Mouse (Mus musculus) olfactory bulb, adult 2 months (tissue): Measurements from ENCODE around the gene Irgm2. TPM values are rescaled to one million over a fixed set of nuclear protein-coding genes. Genes with fewer than 3 reads are reported as not detected.
"Not testable (repeated sequence)": the region's sequence is repeated elsewhere in the genome, so short reads cannot be mapped to it uniquely, and the experiment has no call there.

Source experiments
- H3K27ac ChIP-seq: fragments of 200-500 bp; 2 replicates; pipeline ENCODE4 v1.5.1; 2012; ENCODE audit warnings: low read depth, low read length; ENCODE audit not compliant: insufficient read depth
- H3K4me1 ChIP-seq: fragments of 200-500 bp; 2 replicates; pipeline ENCODE4 v1.6.1; 2012; ENCODE audit warnings: low read length; ENCODE audit not compliant: control insufficient read depth, insufficient read depth
- H3K4me3 ChIP-seq: fragments of 200-500 bp; 2 replicates; pipeline ENCODE4 v1.5.1; 2012; ENCODE audit warnings: mild to moderate bottlenecking, low read depth, low read length, moderate library complexity; ENCODE audit not compliant: insufficient read depth
- CTCF ChIP-seq: fragments of 200-500 bp; IDR thresholded peaks from 2 replicates; pipeline ENCODE4 v1.5.1; 2012; ENCODE audit warnings: low read depth, mild to moderate bottlenecking, low read length, moderate library complexity; ENCODE audit not compliant: insufficient read depth
- POLR2A ChIP-seq: fragments of 200-500 bp; IDR thresholded peaks from 2 replicates; pipeline ENCODE4 v1.6.1; 2012; ENCODE audit warnings: mild to moderate bottlenecking, low read depth, low read length, moderate library complexity; ENCODE audit not compliant: insufficient read depth
- WGBS: fragments of 180-500 bp; shearing (Covaris S2); methylation state at CpG from one replicate; pipeline ENCODE4 v1.1.7; 2018; 5-methylcytosine and 5-hydroxymethylcytosine counted together
- polyA plus RNA-seq: library from polyadenylated mRNA; stranded (reverse); fragments of >200 nt; gene quantifications from 2 replicates; pipeline ENCODE4 v1.2.4, GENCODE M21; 2012; ENCODE audit warnings: low replicate concordance; ENCODE audit not compliant: missing spikeins, insufficient read depth, insufficient read length

The Irgm2 gene
- polyA plus RNA-seq, 1 experiment, result not detected

DNA sequence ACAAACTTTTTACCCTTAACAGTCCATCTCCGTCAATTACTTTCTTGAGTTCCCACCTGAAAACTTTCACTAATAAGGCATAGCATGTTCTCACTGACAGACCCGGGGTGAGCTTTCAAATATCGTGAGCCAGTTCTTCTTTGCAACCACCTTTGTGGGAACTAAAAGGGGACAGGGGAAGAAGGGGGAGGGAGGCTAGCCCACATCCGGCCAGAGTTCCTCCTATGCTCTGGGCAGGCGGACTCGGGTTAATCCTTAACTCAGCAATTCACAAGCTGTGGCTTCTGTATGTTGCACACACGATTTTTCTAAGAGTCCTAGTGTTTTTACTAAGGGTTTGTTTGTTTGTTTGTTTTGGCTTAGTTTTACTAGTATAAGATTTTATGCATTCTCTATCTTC, 24.9 kb downstream of the Irgm2 start:
- TF ChIP-seq POLR2A (no peak), CTCF (no peak)
- 74% methylated on average over 7 of the region's 7 CpGs for WGBS

DNA sequence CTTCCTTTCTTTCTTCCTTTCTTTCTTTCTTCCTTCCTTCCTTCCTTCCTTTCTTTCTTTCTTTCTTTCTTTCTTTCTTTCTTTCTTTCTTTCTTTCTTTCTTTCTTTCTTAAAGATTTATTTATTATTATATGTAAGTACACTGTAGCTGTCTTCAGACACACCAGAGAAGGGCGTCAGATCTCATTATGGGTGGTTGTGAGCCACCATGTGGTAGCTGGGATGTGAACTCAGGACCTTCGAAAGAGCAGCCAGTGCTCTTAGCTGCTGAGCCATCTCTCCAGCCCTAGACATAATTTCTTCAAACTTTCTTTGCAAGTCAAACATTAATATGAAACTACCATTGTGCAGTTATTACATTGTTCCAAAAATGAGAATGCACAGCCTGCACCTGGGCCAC, 25.5 kb downstream of the Irgm2 start:
- H3K4me1 ChIP-seq, H3K4me3 ChIP-seq, H3K27ac ChIP-seq: not testable (repeated sequence)
- 89% methylated on average over 2 of the region's 2 CpGs for WGBS

More for the DNA sequence above, 24.9 kb downstream of the Irgm2 start:
- no peak overlapping the region for H3K4me3 ChIP-seq
- H3K4me1 ChIP-seq, result no peaks in the 10 kb centered on the region
- H3K27ac ChIP-seq, result no peak overlapping the region

DNA sequence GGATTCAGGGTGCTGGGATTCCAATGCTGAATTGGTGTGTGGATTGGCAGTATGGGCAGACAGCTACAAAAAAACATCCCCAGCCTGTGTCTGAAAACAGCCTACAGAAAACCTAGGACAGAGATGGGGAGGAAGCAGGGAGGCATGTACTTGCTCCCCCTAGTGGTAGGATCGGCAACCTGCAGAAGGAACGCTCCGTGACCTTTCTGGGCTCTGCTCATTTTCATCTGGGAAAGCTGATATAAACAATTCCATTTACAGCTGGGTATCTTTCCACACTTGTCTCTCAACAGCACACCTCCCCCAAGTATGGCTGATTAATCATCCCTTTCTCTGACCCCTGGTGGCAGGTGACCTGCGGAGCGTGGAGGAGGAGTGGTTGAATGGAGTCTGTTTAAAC, 26.2 kb downstream of the Irgm2 start:
- H3K27ac ChIP-seq, result no peak overlapping the region
- no peaks in the 10 kb centered on the region for H3K4me1 ChIP-seq
- TF ChIP-seq POLR2A (no peak), CTCF (peak; percentile 70)
- H3K4me3 ChIP-seq, result no peak overlapping the region
- 15% methylated on average over 5 of the region's 5 CpGs for WGBS

DNA sequence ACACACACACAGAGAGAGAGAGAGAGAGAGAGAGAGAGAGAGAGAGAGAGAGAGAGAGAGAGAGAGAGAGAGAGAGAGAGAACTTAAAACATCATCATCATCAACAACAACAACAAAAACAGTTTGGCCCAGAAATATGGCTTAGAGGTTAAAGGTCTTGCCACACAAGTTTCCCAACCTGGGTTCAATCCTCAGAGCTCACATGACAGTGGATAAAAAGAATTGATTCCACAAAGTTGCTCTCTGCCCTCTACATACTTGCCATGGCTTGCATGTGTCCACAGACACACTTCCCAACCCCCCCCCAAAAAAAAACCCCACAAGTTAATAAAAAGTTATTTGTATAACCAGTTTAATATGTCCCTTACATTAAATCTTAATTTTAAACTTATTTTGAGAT, 27.0 kb downstream of the Irgm2 start:
- H3K27ac ChIP-seq, result no peak overlapping the region
- no peak for TF ChIP-seq POLR2A
- no peak overlapping the region for H3K4me3 ChIP-seq
- no peaks in the 10 kb centered on the region for H3K4me1 ChIP-seq

DNA sequence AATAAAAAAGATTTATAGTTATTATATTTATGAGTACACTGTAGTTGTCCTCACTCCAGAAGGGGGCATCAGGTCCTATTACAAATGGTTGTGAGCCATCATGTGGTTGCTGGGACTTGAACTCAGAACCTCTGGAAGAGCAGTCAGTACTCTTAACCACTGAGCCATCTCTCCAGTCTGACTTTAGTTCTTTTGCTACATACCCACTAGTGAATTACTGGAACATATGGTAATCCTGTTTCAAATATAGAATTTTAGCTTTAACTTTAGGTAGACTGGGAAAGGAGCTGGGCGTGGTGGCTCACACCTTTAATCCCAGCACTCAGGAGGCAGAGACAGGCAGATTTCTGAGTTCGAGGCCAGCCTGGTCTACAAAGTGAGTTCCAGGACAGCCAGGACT, 28.6 kb downstream of the Irgm2 start:
- not testable (repeated sequence) for H3K27ac ChIP-seq, H3K4me1 ChIP-seq, H3K4me3 ChIP-seq
- 93% methylated on average over 2 of the region's 2 CpGs for WGBS

DNA sequence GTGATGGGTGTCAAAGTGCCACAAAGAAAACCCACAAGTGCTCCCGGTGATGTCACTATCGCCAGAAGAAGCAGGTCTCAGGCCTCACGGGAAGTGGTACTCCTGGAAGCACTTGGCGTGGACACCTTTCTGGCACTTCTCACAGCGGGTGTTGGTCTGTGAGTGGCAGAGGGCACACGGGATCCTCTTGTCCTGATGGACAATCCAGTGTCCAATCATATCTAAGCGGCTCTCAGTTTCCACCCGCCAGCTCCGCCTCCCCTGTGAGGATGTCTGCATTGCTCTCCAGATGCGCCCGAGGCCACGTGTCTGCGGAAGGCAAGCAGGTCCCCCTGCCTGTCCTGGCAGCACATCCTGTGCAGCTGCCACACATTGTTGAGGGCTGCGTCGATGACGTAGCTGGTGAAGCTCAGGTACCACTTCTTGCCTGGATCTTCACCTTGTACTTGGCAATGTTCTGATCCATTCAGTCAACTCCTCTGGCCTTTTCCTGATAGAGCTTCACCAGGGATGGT, 31.0 kb downstream of the Irgm2 start:
- TF ChIP-seq CTCF (no peak), POLR2A (no peak)
- 71% methylated on average over 16 of the region's 16 CpGs for WGBS
- H3K4me1 ChIP-seq, result no peaks in the 10 kb centered on the region
- no peak overlapping the region for H3K27ac ChIP-seq
- no peak overlapping the region for H3K4me3 ChIP-seq

DNA sequence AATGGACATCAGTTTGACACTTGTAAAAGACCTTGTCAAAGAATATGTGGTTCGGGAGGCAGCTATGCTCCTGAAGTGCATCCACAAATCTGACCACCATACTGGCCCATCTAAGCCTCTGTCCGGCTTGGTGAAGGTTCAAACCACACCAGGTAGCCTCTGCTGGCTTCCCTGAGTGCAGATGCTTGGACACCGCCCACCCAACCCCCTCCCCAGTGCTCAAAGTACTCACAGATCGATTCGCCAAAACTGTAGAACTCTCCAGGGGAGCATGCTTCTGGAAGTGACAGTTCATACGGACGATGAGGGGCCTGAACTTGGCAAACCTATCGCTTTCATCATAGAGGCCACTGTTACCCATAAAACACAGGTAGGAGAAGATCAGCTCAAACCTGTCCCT, 31.7 kb downstream of the Irgm2 start:
- no peak overlapping the region for H3K27ac ChIP-seq
- WGBS, result 91% methylated on average over 8 of the region's 8 CpGs
- no peak for TF ChIP-seq POLR2A
- H3K4me3 ChIP-seq, result no peak overlapping the region
- H3K4me1 ChIP-seq, result no peaks in the 10 kb centered on the region

DNA sequence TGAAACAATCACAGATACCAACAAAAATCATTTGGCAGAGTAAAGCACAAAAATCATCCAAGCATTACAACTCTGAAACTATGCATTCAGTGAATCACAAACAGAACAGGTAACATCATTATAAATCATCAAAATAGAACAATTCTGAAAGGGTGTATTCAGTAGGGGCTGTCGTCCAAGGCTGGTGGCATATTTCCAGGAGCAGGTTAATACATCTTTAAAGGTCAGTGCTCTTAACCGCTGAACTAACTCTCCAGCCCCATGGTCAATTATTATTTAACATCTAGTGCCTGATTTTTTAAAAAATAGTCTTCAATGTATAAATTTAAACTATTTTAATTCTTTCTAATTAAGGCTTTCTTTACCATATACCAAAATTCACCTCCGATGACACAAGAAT, 35.1 kb downstream of the Irgm2 start:
- 73% methylated on average over 3 of the region's 3 CpGs for WGBS
- not testable (repeated sequence) for H3K4me3 ChIP-seq, H3K27ac ChIP-seq, H3K4me1 ChIP-seq

DNA sequence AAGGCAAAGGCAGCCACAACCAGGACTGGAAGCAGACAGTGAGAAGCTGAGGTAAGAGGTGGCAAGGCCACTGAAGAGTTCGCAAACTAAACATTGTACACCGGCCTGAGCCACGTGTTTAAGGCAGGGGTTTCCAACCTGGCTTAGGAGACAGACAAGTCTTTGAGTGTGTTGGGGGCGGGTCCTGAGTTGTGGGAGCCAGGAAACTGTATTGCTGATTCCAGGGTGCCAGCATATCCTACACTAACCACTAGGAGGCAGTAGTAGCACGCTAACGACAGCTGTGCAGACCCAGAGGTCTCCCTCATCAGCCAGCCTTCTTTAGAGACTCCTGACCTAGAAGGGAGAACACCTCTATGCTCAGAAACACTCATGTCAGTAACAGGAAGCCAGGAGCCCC, 35.7 kb downstream of the Irgm2 start:
- TF ChIP-seq POLR2A (no peak), CTCF (no peak)
- H3K4me1 ChIP-seq, result peaks cover 6% of the 10 kb centered on the region
- no peak overlapping the region for H3K4me3 ChIP-seq
- no peak overlapping the region for H3K27ac ChIP-seq
- 24% methylated on average over 6 of the region's 6 CpGs for WGBS

DNA sequence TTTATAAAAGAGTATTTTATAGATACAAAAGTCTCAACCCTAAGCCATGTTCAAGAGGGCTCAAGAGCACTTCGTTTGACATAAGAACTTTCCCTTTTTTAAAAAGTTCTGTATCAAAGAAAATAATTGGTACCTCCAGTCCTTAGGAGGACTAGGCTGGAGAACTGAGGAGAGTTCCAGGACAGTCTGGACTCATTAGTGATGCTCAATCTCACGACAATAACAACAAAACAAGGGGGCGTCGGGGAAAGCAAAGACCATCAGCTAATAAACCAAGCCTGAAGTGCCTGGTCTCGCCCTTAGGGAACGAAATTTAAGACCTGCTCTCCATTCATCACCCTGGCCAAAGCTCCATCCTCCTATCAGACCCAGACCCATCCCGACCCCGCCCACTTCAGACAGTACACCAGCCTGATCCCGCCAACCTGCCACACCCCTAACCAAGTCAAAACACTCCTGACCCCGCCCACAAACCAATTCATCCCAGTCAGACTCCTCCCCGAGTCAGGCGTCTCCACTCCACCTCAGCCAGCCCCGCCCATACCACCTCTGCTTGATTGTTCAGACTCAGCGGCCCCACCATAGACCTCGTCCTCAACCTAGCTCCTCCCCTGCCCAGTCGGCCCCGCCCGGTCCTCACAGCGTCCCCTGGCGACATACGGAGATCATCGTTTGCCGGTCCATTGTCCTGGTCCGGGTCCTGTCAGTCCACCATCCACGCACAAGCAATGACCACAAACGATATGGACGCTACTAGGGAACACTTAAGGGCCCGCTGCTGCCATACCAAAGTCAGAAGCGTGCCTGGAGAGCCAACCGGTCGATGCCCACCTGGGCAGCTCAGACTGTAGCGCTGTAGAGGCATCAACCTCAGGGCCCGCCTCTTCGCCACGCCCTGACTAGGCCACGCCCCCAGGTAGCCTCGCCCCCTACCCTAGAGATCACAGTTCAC, 39.7 kb downstream of the Irgm2 start:
- WGBS, result 5% methylated on average over 37 of the region's 37 CpGs
- H3K4me1 ChIP-seq, result peaks cover 6% of the 10 kb centered on the region
- no peak overlapping the region for H3K4me3 ChIP-seq
- no peak overlapping the region for H3K27ac ChIP-seq
- TF ChIP-seq POLR2A, result no peak
- TF ChIP-seq CTCF, result no peak
